Mouse (Mus musculus) kidney, adult 2 months (tissue): ENCODE results near the gene Capza2. TPM values are rescaled to one million over a fixed set of nuclear protein-coding genes. Genes with fewer than 3 reads are reported as not detected.

Experiments
- DNase-seq: peaks from one replicate; pipeline ENCODE4 v3.0.0; 2021
- H3K27ac ChIP-seq: fragments of 200-500 bp; 2 replicates; pipeline ENCODE4 v1.5.1; 2012; ENCODE audit warnings: low read depth, low read length, control low read depth, inconsistent platforms; ENCODE audit not compliant: insufficient read depth
- H3K27me3 ChIP-seq: fragments of 200-500 bp; replicated peaks from 2 replicates; pipeline ENCODE4 v1.6.1; 2012; ENCODE audit warnings: mild to moderate bottlenecking, moderate library complexity, low read length, inconsistent platforms; ENCODE audit not compliant: control insufficient read depth, insufficient read depth
- H3K36me3 ChIP-seq: fragments of 200-500 bp; 2 replicates; pipeline ENCODE4 v1.6.1; 2012; ENCODE audit warnings: mild to moderate bottlenecking, moderate library complexity, low read length, inconsistent platforms; ENCODE audit not compliant: control insufficient read depth, insufficient read depth
- H3K4me1 ChIP-seq: fragments of 200-500 bp; 2 replicates; pipeline ENCODE4 v1.6.1; 2011; ENCODE audit warnings: low read length; ENCODE audit not compliant: control insufficient read depth, insufficient read depth
- H3K4me3 ChIP-seq: fragments of 200-500 bp; 2 replicates; pipeline ENCODE4 v1.5.1; 2011; ENCODE audit warnings: mild to moderate bottlenecking, low read depth, low read length, control low read depth; ENCODE audit not compliant: insufficient read depth
- CTCF ChIP-seq: fragments of 200-500 bp; conservative IDR thresholded peaks from 2 replicates; pipeline ENCODE4 v1.5.1; 2011; ENCODE audit warnings: low read depth, mild to moderate bottlenecking, control low read depth, low read length, moderate library complexity, mixed read lengths; ENCODE audit not compliant: insufficient read depth, insufficient read length
- POLR2A ChIP-seq: fragments of 200-500 bp; IDR thresholded peaks from one replicate; pipeline ENCODE4 v1.6.1; 2011; ENCODE audit warnings: low read depth, low read length, control low read depth
- WGBS: fragments of 180-500 bp; shearing (Covaris S2); methylation state at CpG from one replicate; pipeline ENCODE4 v1.1.7; 2018; 5-methylcytosine and 5-hydroxymethylcytosine counted together
- polyA plus RNA-seq: library from polyadenylated mRNA; depleted of rRNA; stranded (reverse); fragments of >200 nt; gene quantifications from 2 replicates; pipeline ENCODE4 v1.2.3, GENCODE M21; 2012

Gene Capza2
- polyA plus RNA-seq, 1 experiment, result 24.3 TPM

DNA sequence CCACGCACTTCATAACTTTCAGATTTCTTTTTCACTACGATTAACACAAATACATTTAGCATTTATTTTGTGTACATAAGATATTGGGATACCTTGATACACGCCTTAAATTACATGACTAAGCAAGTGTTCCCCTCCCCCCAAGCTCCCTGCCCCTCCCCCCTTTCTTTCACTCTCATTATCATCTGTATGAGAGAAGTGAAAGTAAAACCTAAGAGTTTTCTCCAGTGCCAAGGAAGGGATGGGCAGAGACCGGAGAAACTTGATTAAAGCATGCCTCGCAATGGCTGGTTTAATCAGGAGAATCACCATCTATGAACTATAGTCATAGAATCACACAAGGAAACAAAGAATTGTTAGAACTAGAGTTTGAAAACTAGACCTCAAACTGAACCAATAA lies 6.3 kb upstream of the Capza2 start:
- no peaks in the 10 kb centered on the region for H3K36me3 ChIP-seq
- no peak for DNase-seq
- H3K27ac ChIP-seq, result no peak overlapping the region
- no peaks in the 10 kb centered on the region for H3K4me1 ChIP-seq
- TF ChIP-seq POLR2A (no peak), CTCF (no peak)
- H3K27me3 ChIP-seq, result no peaks in the 10 kb centered on the region
- no peak overlapping the region for H3K4me3 ChIP-seq
- WGBS, result 66% methylated on average over 5 of the region's 5 CpGs

DNA sequence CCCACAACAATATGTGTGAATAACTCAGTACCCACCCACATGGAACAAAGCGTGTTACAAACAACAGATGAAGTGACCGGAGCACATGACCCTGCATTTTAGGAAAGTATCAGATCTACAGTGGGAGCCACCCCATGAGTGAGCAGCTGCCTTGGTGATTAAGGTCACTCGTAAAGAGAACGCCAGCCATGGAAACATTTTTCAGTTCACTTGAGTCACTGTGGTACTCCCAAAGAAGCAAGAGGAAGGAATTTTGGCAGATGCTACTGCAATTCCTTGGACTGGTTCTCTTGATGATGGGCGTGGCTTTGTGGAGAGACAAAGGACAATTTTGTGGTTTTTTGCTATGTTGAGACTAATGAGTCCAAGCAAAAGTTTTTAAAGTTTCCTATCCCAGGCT lies 4.4 kb upstream of the Capza2 start:
- no peak overlapping the region for H3K4me3 ChIP-seq
- 69% methylated on average over 5 of the region's 5 CpGs for WGBS
- H3K27ac ChIP-seq, result no peak overlapping the region
- no peaks in the 10 kb centered on the region for H3K36me3 ChIP-seq
- no peaks in the 10 kb centered on the region for H3K27me3 ChIP-seq
- DNase-seq, result no peak
- H3K4me1 ChIP-seq, result no peaks in the 10 kb centered on the region; the same call in 1 of the 2 replicates
- TF ChIP-seq POLR2A (no peak), CTCF (no peak)

DNA sequence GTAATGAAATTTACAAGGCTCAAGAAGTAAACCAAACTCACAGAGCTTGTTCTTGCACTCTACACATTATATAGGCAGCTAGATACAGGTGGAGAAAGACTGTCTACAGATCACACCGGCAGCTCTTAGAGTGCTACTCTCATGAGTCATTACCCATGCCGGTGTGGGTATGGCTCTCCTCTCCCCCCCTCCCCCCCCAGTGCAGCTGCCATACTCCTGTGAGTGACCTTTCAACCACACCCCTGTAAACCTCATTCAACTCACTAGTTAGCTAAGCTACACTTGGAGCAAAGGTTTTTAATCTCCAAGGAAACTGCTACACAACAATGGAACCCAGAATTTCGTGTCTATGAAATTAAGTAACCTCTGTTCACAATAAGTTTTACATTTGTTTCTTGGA lies 2.2 kb upstream of the Capza2 start:
- Histone ChIP-seq H3K4me3 (no peak overlapping the region), H3K27me3 (no peaks in the 10 kb centered on the region), H3K4me1 (no peaks in the 10 kb centered on the region; the same call in 1 of the 2 replicates), H3K36me3 (no peaks in the 10 kb centered on the region), H3K27ac (no peak overlapping the region)
- DNase-seq, result no peak
- WGBS, result 46% methylated on average over 3 of the region's 3 CpGs
- no peak for TF ChIP-seq CTCF
- TF ChIP-seq POLR2A, result no peak

- H3K4me1 ChIP-seq, result peaks cover 4% of the 10 kb centered on the region; the same call in 1 of the 2 replicates
Measured at GRCm38 (mm10) chr6:17634992-17635391, 1.0 kb upstream of the Capza2 start.

DNA sequence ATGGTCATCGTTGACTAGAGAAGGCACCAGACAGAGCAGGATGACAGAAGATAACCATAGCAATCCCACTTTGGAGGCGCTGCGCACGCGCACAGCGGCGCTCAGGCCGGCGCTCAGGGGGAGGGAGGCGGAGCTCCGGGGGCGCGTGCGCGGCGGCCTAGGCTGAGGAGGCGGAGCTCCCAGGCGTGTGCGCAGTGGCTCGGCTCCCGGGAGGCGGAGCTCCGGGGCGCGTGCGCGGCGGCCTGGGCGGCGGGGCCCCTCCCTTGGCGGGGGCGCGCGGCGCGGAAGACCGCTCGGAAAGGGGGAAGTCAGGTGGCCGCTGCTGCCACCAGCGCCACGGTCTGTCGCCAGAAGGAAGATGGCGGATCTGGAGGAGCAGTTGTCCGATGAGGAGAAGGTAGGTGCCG lies 733 bp downstream of the Capza2 start:
- TF ChIP-seq CTCF, result no peak
- peak; percentile 77 for TF ChIP-seq POLR2A
- H3K4me1 ChIP-seq, result peaks cover 6% of the 10 kb centered on the region; the same call in 1 of the 2 replicates
- DNase-seq, result peak; percentile 96
- peak overlapping the region; percentile 77 for H3K4me3 ChIP-seq
- H3K36me3 ChIP-seq, result no peaks in the 10 kb centered on the region
- under 1% methylated on average over 43 of the region's 45 CpGs for WGBS
- no peak overlapping the region for H3K27ac ChIP-seq
- H3K27me3 ChIP-seq, result no peaks in the 10 kb centered on the region

More at GRCm38 (mm10) chr6:17634992-17635391, 1.0 kb upstream of the Capza2 start:
- no peaks in the 10 kb centered on the region for H3K36me3 ChIP-seq
- H3K4me3 ChIP-seq, result no peak overlapping the region
- DNase-seq, result no peak
- TF ChIP-seq POLR2A (no peak), CTCF (no peak)
- H3K27me3 ChIP-seq, result no peaks in the 10 kb centered on the region
- H3K27ac ChIP-seq, result no peak overlapping the region
- WGBS, result 84% methylated on average over 3 of the region's 3 CpGs

- Histone ChIP-seq H3K4me1 (peaks cover 6% of the 10 kb centered on the region; the same call in 1 of the 2 replicates), H3K27ac (no peak overlapping the region), H3K4me3 (peak overlapping the region; percentile 77), H3K27me3 (no peaks in the 10 kb centered on the region), H3K36me3 (no peaks in the 10 kb centered on the region)
- WGBS, result under 1% methylated on average over 59 of the region's 62 CpGs
- TF ChIP-seq POLR2A (no peak), CTCF (no peak)
- DNase-seq, result peak; percentile 58
Measured at GRCm38 (mm10) chr6:17637205-17638203, 1.5 kb downstream of the Capza2 start.

DNA sequence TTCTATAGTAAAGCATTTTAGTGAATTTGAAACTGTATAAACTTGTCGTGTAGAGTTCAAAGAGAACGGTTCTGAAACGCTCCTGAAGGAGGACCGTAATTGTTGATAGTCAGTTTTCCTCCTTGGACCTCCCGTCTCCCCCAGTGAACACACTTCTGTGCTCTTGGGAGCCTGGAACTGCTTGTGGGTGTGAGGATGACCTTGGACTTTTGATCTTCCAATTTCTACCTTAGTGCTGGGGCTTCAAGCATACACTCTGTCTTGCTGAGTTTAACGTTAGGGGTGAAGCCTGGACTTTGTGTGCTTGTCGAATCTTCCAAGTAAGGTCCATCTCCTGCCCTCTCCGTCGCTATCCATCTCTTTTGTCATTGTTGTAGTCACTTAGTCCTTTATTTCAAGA lies 4.0 kb downstream of the Capza2 start:
- H3K36me3 ChIP-seq, result no peaks in the 10 kb centered on the region
- no peak overlapping the region for H3K27ac ChIP-seq
- H3K4me1 ChIP-seq, result peaks cover 6% of the 10 kb centered on the region; the same call in 1 of the 2 replicates
- peak; percentile 44 for DNase-seq
- no peak for TF ChIP-seq CTCF
- 54% methylated on average over 9 of the region's 9 CpGs for WGBS
- H3K27me3 ChIP-seq, result no peaks in the 10 kb centered on the region
- H3K4me3 ChIP-seq, result no peak overlapping the region
